Mouse (Mus musculus) heart, adult 9 months (tissue): ENCODE measurements at regions not wholly inside any gene's neighbourhood (a gene's known extent, or its start where the extent isn't known, plus 50 kb on each side); places are given as distances from the start of the nearest gene placed in this dataset.

ENCODE experiments used
- DNase-seq, 2 experiments: peaks; one replicate each; pipeline ENCODE4 v3.0.0; 2022; ENCODE audit warnings: low spot score in 2 of 2

DNA sequence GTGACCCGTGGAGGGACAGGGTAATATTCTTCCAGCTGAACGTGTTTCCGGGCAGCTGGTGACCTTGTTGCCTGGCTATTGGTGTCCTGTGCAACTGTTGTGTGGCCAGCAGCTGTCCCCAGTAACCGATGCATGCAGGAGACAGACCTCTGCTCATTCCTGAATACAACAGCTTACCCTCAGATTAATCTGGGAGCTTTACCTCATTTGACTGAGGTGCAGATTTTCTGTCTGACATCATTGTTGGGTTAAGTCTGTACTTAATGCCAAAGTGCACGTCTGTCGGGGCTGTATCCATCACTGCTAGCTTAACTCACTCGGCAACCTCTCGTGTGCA lies 119.6 kb upstream of the Mpp6 start:
- DNase-seq: no peak

DNA sequence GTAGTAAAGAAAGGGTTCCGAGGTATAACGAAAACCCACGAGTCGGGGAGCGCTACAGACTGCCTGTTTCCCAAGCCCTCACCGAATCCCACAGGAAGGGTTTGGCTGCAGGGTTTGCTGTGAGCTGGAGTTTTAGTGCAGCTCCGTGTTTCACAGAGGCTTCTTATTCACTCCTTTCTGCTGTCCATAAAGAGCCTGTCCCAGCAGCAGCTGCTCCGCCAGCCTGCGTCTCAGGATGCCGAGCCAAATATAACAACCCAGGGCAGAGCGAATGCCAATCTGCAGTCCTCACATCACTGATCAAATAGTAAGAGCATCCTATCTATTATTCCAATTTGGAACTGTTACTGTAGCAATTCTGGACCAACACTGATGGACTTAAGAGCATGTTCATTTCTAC lies 110.7 kb upstream of the Mpp6 start:
- DNase-seq: no peak

DNA sequence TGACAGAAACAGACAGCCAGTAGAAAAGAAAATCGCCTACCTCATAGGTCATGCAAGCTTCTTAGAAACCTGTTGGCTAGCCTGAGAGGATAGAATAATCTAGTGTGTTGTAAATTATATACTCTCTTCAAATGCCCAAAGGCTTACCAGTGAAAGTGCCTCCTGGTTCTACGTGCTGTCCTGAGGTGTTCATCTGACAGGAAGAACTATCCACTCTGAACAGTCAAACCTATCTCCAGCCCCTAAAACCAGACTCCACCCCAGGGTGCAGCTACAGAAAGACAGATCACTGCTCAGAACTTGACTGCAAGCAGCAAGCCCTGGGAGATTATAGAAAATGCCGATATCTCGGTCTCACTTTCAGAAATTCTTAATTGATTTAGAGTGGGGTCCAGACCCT lies 102.0 kb upstream of the Mpp6 start:
- DNase-seq: no peak

DNA sequence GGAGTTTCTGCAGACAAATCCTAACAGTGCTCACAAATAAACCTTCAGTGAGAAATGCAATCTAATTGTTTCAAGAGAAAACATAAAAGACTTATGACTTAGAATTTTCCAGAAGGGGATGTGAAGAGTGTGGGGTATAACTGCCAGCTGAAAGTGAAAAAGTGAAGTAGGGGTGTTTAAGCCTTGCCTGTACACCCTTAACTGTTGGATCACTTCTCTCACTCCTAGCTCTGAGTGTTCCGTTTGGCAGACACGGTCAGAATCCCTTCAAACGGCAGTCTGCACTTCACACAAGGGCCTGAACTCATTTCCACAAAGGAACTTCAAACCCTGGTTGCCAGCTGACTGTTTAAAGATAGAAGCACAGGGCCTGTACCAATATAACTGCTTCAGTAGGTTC lies 101.2 kb upstream of the Mpp6 start:
- no peak for DNase-seq

DNA sequence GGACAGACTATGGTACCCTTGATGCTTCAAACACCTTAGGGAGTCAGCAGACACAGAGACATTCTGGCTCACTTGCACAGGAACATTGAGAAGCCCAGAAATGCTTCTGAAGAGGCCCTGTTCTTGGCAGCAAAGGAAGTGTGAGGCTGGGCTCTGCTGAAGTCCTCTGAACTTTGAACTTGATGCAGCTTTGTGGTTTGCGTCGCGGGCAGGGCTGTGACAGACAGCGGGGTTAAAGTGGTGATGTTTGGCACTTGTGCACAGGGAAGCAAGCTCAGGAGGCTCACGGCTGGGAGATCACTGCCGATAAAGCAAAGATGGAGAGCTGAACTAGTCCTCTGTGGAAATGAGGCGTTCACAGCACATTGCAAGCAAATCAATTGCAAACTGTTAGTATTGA lies 100.7 kb upstream of the Mpp6 start:
- no peak for DNase-seq

GRCm38 (mm10) chr6:50009856-50010255 lies 100.2 kb upstream of the Mpp6 start:
- no peak for DNase-seq

DNA sequence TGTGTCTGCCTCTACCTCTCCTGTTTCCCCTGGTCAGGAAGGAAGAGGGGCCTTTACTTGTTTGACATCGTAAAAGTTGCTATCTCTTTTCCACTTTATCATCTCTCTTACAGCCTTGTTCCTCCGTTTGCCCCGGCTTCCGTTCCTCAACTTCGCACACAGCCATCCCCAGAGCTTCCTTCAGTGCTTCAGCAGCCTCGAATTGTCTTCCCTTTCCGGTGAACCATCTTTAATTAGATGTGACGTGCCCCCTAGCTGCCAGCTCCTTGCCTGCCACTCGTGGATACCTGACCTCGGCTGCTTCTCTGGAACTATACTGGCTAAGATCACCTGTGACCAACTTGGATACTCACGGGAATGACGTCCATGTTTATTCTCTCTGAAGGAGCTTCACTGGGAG lies 99.0 kb upstream of the Mpp6 start:
- no peak for DNase-seq

- no peak for DNase-seq
These were observed 98.1 kb upstream of the Mpp6 start for GRCm38 (mm10) chr6:50011746-50012453.

- DNase-seq: no peak
These were observed 97.0 kb upstream of the Mpp6 start for GRCm38 (mm10) chr6:50013067-50013466.

DNA sequence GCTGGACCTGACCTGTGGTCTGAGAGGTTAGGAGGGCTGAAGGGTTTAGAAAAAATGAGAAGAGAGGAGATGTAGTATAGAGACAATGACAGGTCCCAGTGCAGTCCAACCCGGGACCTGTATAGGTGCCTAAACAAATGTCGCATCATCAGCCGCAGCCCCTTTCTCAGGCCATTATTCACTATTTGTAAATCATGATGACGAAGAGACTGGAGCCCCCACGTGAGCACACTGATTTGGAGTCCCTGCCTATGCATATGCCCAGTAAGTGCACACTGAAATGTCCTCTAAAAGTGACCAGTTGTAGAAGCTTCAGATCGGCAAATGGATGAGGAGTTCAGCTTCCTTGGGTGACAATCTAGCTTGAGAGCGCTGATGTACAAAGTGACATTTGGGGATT lies 96.2 kb upstream of the Mpp6 start:
- no peak for DNase-seq

GRCm38 (mm10) chr6:50027981-50028380 lies 82.1 kb upstream of the Mpp6 start:
- no peak for DNase-seq

GRCm38 (mm10) chr6:50029895-50030515 lies 80.0 kb upstream of the Mpp6 start:
- no peak for DNase-seq

GRCm38 (mm10) chr6:50031356-50031755 lies 78.7 kb upstream of the Mpp6 start:
- no peak for DNase-seq

GRCm38 (mm10) chr6:50032894-50033595 lies 77.0 kb upstream of the Mpp6 start:
- no peak for DNase-seq

GRCm38 (mm10) chr6:50037614-50038013 lies 72.4 kb upstream of the Mpp6 start:
- DNase-seq: no peak

DNA sequence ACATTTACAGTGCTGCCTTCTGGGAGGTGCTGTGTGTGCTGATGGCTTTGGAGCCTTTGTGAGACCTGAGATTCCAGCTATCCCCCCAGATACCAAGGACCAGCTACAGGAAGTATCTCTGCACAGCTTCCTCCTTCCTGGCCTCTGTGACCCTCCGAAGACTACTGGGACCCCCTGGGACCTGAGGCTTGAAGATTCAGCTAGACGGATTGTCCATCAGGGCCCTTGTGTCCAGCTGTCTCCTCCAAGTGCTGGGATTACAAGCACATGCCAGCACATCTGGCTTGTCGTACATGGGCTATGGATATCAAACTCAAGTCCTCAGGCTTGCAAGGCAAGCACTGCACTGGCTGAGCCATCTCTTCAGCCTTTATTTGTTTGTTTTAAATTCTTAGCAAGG lies 71.7 kb upstream of the Mpp6 start:
- DNase-seq: no peak

DNA sequence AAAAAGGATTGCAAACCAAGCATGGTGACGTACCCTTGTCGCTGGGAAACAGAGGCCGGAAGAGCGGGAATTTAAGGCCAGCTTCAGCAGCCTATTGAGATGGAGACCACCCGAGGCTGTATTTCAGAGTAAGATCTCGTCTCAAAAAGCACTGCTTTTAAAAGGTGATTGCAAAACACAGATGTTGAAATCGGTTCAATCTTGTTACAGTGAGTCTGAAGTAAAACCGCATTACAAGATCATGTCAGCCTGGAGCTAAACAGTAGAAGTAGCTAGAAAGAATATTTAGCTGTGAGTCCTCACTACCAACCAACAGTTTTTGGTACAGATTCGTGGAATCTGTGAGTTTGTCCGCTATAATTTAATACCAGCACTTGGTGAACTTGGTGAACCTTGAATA lies 69.0 kb upstream of the Mpp6 start:
- no peak for DNase-seq

DNA sequence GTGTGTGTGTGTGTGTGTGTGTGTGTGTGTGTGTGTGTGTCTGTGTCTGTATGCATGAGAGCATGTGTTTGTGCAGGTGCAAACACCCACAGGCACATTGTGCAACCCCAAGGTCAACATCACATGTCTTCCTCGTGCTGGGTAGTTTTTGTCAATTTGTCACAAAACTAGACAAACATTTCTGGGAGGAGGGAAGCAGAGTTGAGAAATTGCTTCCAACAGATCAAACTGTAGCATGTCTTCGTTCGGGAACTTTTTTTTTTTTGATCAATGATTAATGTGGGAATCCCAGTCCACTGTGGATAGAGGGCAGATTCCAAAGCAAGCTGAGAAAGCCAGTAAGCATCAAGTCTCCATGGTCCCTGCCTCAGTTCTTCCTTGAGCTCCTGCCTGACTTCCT lies 67.9 kb upstream of the Mpp6 start:
- no peak for DNase-seq

DNA sequence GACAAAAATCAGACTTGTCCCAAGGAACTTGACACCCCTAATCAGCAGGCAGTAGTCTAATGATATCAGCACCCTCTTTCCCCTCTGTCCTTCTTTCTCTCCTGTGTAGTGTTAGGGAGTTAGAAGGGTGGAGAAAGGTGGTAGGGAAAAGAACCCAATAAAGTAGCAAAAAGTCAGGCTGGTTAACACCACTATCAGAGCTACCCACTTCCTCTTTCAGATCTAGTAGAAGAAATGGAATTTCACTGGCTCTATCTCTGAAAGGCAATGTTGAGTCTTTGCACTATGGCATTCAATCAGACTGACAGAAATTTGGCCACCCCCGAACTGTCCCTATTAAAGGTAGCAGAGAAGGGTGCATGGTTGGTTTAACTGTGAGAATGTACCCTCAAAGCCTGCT lies 65.9 kb upstream of the Mpp6 start:
- DNase-seq: no peak

DNA sequence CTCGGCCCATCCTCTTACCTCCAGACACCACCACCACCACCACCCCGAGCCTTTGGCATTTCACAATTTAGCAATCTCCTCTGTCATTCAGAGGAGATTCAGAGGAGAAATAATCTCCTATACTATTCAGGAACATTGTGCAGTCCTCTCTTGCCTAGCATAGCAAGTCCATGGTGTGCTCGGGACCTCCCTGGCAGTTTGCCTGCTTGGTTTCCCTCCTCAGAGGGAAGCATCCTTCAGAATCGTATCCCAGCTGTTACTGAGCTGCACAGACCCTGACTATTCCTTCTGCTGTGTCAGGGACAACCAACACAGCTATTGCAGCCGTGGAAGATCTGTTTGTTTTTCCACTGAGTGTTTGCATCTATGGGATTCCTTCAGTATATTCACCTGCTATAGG lies 63.3 kb upstream of the Mpp6 start:
- DNase-seq: no peak

DNA sequence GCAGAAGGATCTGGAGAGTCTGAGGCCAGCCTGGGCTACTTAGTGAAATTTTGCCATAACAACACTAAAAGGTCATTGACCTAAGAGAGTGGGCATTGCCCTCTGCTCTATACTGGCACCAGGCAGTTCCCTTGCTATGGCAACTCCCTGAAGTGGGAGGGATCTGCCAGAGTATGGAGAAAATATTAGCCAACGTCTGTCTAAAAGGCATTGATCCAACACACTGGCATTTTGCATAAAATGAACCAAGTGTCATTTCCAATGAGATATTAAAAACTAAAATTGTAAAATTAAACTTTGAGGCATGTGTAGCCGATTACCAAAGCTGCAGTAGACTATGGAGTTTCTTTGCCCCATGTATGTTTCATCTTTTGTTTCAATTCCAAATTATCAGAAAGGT lies 57.6 kb upstream of the Mpp6 start:
- no peak for DNase-seq

DNA sequence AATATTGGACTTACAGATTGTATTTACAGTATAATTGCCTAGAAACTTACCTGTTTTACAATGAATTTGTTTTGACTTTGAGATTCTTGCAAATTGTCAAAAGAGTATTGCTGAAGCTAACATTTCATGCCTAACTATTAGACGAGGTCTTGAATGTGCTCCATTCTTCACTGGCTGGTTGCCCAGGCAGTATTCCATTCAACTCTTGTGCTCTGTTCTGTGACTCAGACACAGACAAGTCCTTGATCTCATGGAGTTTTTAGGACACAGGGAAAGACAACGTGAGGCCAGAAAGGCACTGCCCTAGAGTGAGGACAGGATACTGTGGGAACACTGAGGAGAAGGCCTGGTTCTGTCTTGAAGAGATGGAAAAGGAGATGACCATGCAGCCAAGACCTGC lies 57.0 kb upstream of the Mpp6 start:
- no peak for DNase-seq

- DNase-seq: no peak
These were observed 55.8 kb upstream of the Mpp6 start for GRCm38 (mm10) chr6:50054233-50054632.
